30 mouse cellular contexts compared by ENCODE assay signal in the genomic region with DNA sequence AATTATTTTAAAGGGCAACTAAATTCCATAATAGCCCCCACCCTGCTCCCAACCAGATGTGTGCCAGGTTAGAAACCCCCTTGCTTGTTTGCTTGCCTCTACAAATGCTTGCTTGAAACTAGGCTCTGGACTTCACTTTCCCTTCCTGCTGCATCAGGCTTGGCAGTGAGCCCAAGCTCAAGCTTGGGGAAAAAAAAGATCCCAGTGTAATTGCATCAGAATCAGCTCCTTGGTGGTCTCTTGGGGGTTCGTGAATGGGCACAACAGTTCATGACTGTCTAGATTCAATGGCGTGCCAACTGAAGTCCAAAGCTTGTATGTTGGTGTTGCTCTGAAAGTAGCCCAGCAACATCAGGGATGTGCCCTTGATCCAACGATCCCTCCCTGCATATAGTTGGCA.
DNase-seq lines count a peak whose midpoint lies in the region; ATAC-seq lines count a peak whose summit lies in the region.
"Had no signal": no experiment of that assay in that cellular context is flagged by ENCODE, and none has a peak within 500 bp of the region (broad histone marks: within the 10 kb centered on the region; RNA-seq: fewer than 3 reads in every experiment).

No protein-coding gene starts in this region.

- no peaks in the 10 kb centered on the region for H3K9me3 ChIP-seq in hindbrain, embryonic 16.5 days (ENCODE audit: control insufficient read depth, low read length)
- no peaks in the 10 kb centered on the region for H3K9me3 ChIP-seq in hindbrain, embryonic 11.5 days (ENCODE audit: control insufficient read depth, low read length)
- H3K9me3 ChIP-seq: heart, embryonic 12.5 days; hindbrain, embryonic 15.5 days; intestine, embryonic 15.5 days; neural tube, embryonic 12.5 days had no signal

- DNase-seq in adrenal gland, postnatal 25 days: peak; percentile 6
- DNase-seq in adrenal gland, adult 2 months: no peak
- no peak for DNase-seq in hindbrain, embryonic 11.5 days (ENCODE audit: low spot score)
- DNase-seq in lung, postnatal 10 days: peak; percentile 3
- DNase-seq in lung, postnatal 4 days: no peak
- peak; percentile 25 for DNase-seq in right cerebral cortex, postnatal 4 days
- no peak for DNase-seq in right cerebral cortex, adult 18-20 months
- DNase-seq: cerebellum, adult 2 months; cerebellum, postnatal 36 days; heart, adult 2 months; heart, postnatal 4 days; kidney, adult 2 months; layer of hippocampus, postnatal 36 days; liver; lung, adult 2 months; thymus, adult 18-20 months; thymus, postnatal 25 days had no signal

- no peaks in the 10 kb centered on the region for H3K36me3 ChIP-seq in hindbrain, embryonic 16.5 days (ENCODE audit: control insufficient read depth, insufficient read depth, low read length)
- H3K36me3 ChIP-seq in hindbrain, embryonic 11.5 days (ENCODE audit: control insufficient read depth, insufficient read depth, low read length): no peaks in the 10 kb centered on the region
- H3K36me3 ChIP-seq: heart, embryonic 12.5 days; hindbrain, embryonic 15.5 days; intestine, embryonic 15.5 days; neural tube, embryonic 12.5 days had no signal

- 0 out of 2 replicates have a peak, but pooled peaks have one; percentile 9 for ATAC-seq in hindbrain, embryonic 16.5 days
- ATAC-seq in hindbrain, embryonic 11.5 days (ENCODE audit: low FRiP score): no peak
- ATAC-seq: forebrain, embryonic 16.5 days; intestine, embryonic 15.5 days; midbrain, embryonic 16.5 days; Patski had no signal

- no peaks in the 10 kb centered on the region for H3K27me3 ChIP-seq in hindbrain, embryonic 16.5 days (replicated peaks; ENCODE audit: control insufficient read depth, insufficient read depth, low read length)
- no peaks in the 10 kb centered on the region for H3K27me3 ChIP-seq in hindbrain, embryonic 11.5 days (ENCODE audit: control insufficient read depth, insufficient read depth, low read length)
- H3K27me3 ChIP-seq: heart, embryonic 12.5 days; hindbrain, embryonic 15.5 days; intestine, embryonic 15.5 days; megakaryocyte, embryonic 14.5 days; neural tube, embryonic 12.5 days; Patski had no signal

- no peak overlapping the region for H3K4me2 ChIP-seq in hindbrain, embryonic 16.5 days (ENCODE audit: low read length)
- no peak overlapping the region for H3K4me2 ChIP-seq in hindbrain, embryonic 11.5 days (replicated peaks; ENCODE audit: low read depth, low read length)
- H3K4me2 ChIP-seq: heart, embryonic 12.5 days; hindbrain, embryonic 15.5 days; intestine, embryonic 15.5 days; neural tube, embryonic 12.5 days had no signal

- no peak overlapping the region for H3K9ac ChIP-seq in hindbrain, embryonic 16.5 days (ENCODE audit: low read depth, low read length)
- no peak overlapping the region for H3K9ac ChIP-seq in hindbrain, embryonic 11.5 days (ENCODE audit: low read depth, low read length)
- H3K9ac ChIP-seq: heart, embryonic 12.5 days; hindbrain, embryonic 15.5 days; intestine, embryonic 15.5 days; liver, embryonic 14.5 days; neural tube, embryonic 12.5 days had no signal

- H3K4me1 ChIP-seq in hindbrain, embryonic 16.5 days (ENCODE audit: control insufficient read depth, insufficient read depth, low read depth, low read length): no peaks in the 10 kb centered on the region; the same call in 1 of the 2 replicates
- no peaks in the 10 kb centered on the region for H3K4me1 ChIP-seq in hindbrain, embryonic 11.5 days (replicated peaks; ENCODE audit: control insufficient read depth, insufficient read depth, low read length)
- H3K4me1 ChIP-seq: heart, embryonic 12.5 days; hindbrain, embryonic 15.5 days; intestine, embryonic 15.5 days; megakaryocyte, embryonic 14.5 days; neural tube, embryonic 12.5 days had no signal

- no peak overlapping the region for H3K27ac ChIP-seq in hindbrain, embryonic 16.5 days (ENCODE audit: low read depth, low read length)
- no peak overlapping the region for H3K27ac ChIP-seq in hindbrain, embryonic 11.5 days (ENCODE audit: low read depth, low read length)
- H3K27ac ChIP-seq: heart, adult 2 months; hindbrain, embryonic 15.5 days; intestine, embryonic 15.5 days; kidney, postnatal 0 days; liver, embryonic 14.5 days; neural tube, embryonic 12.5 days; stomach, postnatal 0 days had no signal

- H3K4me3 ChIP-seq in hindbrain, embryonic 16.5 days (ENCODE audit: low read length): no peak overlapping the region
- no peak overlapping the region for H3K4me3 ChIP-seq in hindbrain, embryonic 11.5 days (ENCODE audit: low read depth, low read length)
- H3K4me3 ChIP-seq: heart, adult 2 months; heart, embryonic 12.5 days; hindbrain, embryonic 15.5 days; intestine, embryonic 15.5 days; megakaryocyte, embryonic 14.5 days; myocyte; neural tube, embryonic 12.5 days had no signal

- 62% methylated on average over 3 of the region's 3 CpGs for WGBS in hindbrain, embryonic 16.5 days
- WGBS in hindbrain, embryonic 11.5 days: 89% methylated on average over 3 of the region's 3 CpGs

Comparison
In these comparisons a context has a peak if more than half of its experiments do, and no peak if none do; other contexts are left out.
1. DNase-seq: peak in adrenal gland, postnatal 25 days (single experiment), lung, postnatal 10 days (single experiment) and right cerebral cortex, postnatal 4 days (single experiment); none in adrenal gland, adult 2 months (single experiment), hindbrain, embryonic 11.5 days (single experiment), lung, postnatal 4 days (0 of 2) and right cerebral cortex, adult 18-20 months (single experiment).